Mouse (Mus musculus) heart, embryonic 16.5 days (tissue): ENCODE measurements around the gene Ell. TPM values are rescaled to one million over a fixed set of nuclear protein-coding genes. Genes with fewer than 3 reads are reported as not detected.

Experiments used
- ATAC-seq: fragments of 200-750 bp; cut with Nextera tagmentation; replicated peaks from 2 replicates; pipeline ENCODE4 v1.8.0; 2017; ENCODE audit warnings: moderate number of reproducible peaks; ENCODE audit not compliant: insufficient read depth, low FRiP score; ENCODE audit errors: extremely low read depth
- H3K27ac ChIP-seq: fragments of 300-500 bp; sonication (generic); 2 replicates; pipeline ENCODE4 v1.5.1; 2014; ENCODE audit warnings: mild to moderate bottlenecking, low read length, control low read depth, moderate library complexity
- H3K27me3 ChIP-seq: fragments of 300-500 bp; sonication (generic); 2 replicates; pipeline ENCODE4 v1.6.1; 2014; ENCODE audit warnings: low read length, mixed read lengths; ENCODE audit not compliant: control insufficient read depth, insufficient read depth
- H3K36me3 ChIP-seq: fragments of 300-500 bp; sonication (generic); 2 replicates; pipeline ENCODE4 v1.6.1; 2014; ENCODE audit not compliant: control insufficient read depth, insufficient read depth
- H3K4me1 ChIP-seq: fragments of 300-500 bp; sonication (generic); 2 replicates; pipeline ENCODE4 v1.6.1; 2014; ENCODE audit warnings: low read length, mixed read lengths; ENCODE audit not compliant: control insufficient read depth, insufficient read depth
- H3K4me2 ChIP-seq: fragments of 300-500 bp; sonication (generic); 2 replicates; pipeline ENCODE4 v1.6.1; 2014; ENCODE audit warnings: low read depth, mild to moderate bottlenecking, control low read depth, low read length
- H3K4me3 ChIP-seq: fragments of 300-500 bp; sonication (generic); 2 replicates; pipeline ENCODE4 v1.5.1; 2014; ENCODE audit warnings: mild to moderate bottlenecking, control low read depth, low read length
- H3K9ac ChIP-seq: fragments of 300-500 bp; sonication (generic); 2 replicates; pipeline ENCODE4 v1.6.1; 2014; ENCODE audit warnings: low read length, control low read depth
- H3K9me3 ChIP-seq: fragments of 300-500 bp; sonication (generic); replicated peaks from 2 replicates; pipeline ENCODE4 v1.6.1; 2016; ENCODE audit warnings: low read length; ENCODE audit not compliant: control insufficient read depth
- WGBS: fragments of 180-500 bp; shearing (Covaris S2); extraction: QIAGEN DNeasy Blood & Tissue Kit; methylation state at CpG from one replicate; pipeline ENCODE4 v1.1.7; 2014; 5-methylcytosine and 5-hydroxymethylcytosine counted together
- polyA plus RNA-seq: library from polyadenylated mRNA; unstranded; fragments of >200 nt; fragmentation: Nextera tagmentation; extraction: Ambion mirVana; gene quantifications from 2 replicates; pipeline ENCODE4 v1.2.1, GENCODE M21; 2015

Ell gene
- 14.0 and 15.4 TPM in 2 replicates for polyA plus RNA-seq

DNA sequence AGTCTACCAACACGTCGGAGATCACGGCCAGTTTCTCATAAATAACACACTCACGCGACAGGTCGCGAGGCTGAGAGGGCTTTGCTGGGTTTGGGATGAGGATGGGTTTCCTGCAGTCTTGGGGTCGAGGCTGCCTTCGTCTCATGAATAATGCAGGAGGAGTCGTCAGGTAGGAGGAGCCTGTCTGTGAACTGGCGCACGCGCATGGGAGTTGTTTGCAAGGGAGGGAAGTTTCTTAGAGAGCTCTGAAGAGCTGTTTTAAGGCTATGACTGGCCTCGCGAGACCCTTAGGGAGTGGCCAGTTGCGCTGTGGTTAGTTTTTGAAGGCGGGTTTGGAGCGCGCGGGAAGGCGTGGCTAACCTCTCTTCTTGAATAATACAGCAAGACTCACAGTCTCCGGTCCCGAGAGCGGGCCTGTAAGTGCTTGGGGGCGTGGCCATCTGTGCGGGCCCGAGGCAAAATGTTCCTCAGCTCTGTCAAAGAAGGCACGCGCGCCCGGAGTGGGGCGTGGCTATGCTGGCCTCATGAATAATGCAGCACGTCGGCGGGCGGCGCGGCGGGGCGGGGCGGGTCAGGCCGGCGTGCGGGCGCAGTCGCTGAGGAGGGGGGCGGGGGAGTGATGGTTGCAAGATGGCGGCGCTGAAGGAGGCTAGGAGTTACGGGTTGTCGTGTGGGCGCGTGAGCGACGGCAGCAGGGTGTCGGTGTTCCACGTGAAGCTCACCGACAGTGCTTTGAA is at the start of gene Ell:
Gene Ell (plus strand): TSS at position 381 of the 737 bp plus-strand sequence.
- peaks cover 26% of the 10 kb centered on the region for H3K4me1 ChIP-seq
- H3K4me2 ChIP-seq: peak within 1 kb of the TSS; percentile 98
- H3K9ac ChIP-seq: peak within 1 kb of the TSS; percentile 95
- peak within 1 kb of the TSS; percentile 99 for H3K27ac ChIP-seq
- peak; percentile 89 for ATAC-seq
- H3K36me3 ChIP-seq: peaks cover 21% of the 10 kb centered on the region
- under 1% methylated on average over 57 of the region's 58 CpGs for WGBS
- H3K9me3 ChIP-seq: no peaks in the 10 kb centered on the region
- peak within 1 kb of the TSS; percentile 94 for H3K4me3 ChIP-seq
- no peaks in the 10 kb centered on the region for H3K27me3 ChIP-seq

DNA sequence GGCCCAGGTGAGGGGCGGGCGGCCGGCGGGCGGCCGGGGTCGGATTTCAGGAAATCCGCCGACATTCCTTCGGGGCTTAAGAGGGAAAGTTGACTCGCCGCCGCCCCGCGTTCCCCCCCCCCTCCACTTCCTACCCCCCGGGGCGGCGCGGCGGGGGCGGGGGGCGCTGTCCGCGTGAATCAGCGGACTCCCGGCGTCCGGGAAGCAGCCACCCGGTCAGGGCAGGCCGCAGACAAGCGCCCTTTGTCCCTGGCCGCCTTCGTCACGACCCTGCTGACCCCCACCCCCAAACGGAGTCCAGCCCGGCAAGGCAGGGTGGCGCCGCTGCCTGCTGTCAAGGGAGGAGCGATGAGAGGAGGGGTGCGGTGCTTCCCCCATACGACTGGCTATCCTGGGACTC is 49.7 kb upstream of the Ell start:
- WGBS: 2% methylated on average over 36 of the region's 41 CpGs
- no peaks in the 10 kb centered on the region for H3K9me3 ChIP-seq
- H3K9ac ChIP-seq: peak overlapping the region; percentile 45; the same call in 1 of the 2 replicates
- peak overlapping the region; percentile 65 for H3K4me2 ChIP-seq
- no peak for ATAC-seq
- H3K4me3 ChIP-seq: peak overlapping the region; percentile 42
- H3K27me3 ChIP-seq: peaks cover 95% of the 10 kb centered on the region
- peaks cover 32% of the 10 kb centered on the region for H3K4me1 ChIP-seq
- no peaks in the 10 kb centered on the region for H3K36me3 ChIP-seq
- H3K27ac ChIP-seq: no peak overlapping the region

GRCm38 (mm10) chr8:70490061-70490879 is 49.0 kb upstream of the Ell start:
- H3K36me3 ChIP-seq: no peaks in the 10 kb centered on the region
- 23% methylated on average over 10 of the region's 10 CpGs for WGBS
- no peaks in the 10 kb centered on the region for H3K9me3 ChIP-seq
- H3K4me1 ChIP-seq: peaks cover 32% of the 10 kb centered on the region
- no peak for ATAC-seq
- no peak overlapping the region for H3K4me2 ChIP-seq
- H3K4me3 ChIP-seq: no peak overlapping the region
- no peak overlapping the region for H3K27ac ChIP-seq
- no peak overlapping the region for H3K9ac ChIP-seq
- H3K27me3 ChIP-seq: peaks cover 95% of the 10 kb centered on the region

GRCm38 (mm10) chr8:70490880-70491495 is 48.3 kb upstream of the Ell start:
- H3K27ac ChIP-seq: no peak overlapping the region
- no peaks in the 10 kb centered on the region for H3K36me3 ChIP-seq
- H3K4me2 ChIP-seq: no peak overlapping the region
- peaks cover 32% of the 10 kb centered on the region for H3K4me1 ChIP-seq
- H3K4me3 ChIP-seq: no peak overlapping the region
- no peak for ATAC-seq
- peaks cover 95% of the 10 kb centered on the region for H3K27me3 ChIP-seq
- WGBS: 7% methylated on average over 20 of the region's 20 CpGs
- no peaks in the 10 kb centered on the region for H3K9me3 ChIP-seq
- H3K9ac ChIP-seq: no peak overlapping the region

GRCm38 (mm10) chr8:70492664-70493640 is 46.3 kb upstream of the Ell start, which contains the start of gene Crlf1:
Crlf1 (plus strand) TSS chr8:70493158.
- H3K4me1 ChIP-seq: peaks cover 32% of the 10 kb centered on the region
- peak within 1 kb of the TSS; percentile 51 for H3K9ac ChIP-seq
- no peaks in the 10 kb centered on the region for H3K9me3 ChIP-seq
- peak within 1 kb of the TSS; percentile 52 for H3K4me3 ChIP-seq
- H3K36me3 ChIP-seq: no peaks in the 10 kb centered on the region
- no peak; the same call in 1 of the 2 replicates for ATAC-seq
- H3K27me3 ChIP-seq: peaks cover 95% of the 10 kb centered on the region
- H3K27ac ChIP-seq: no peak within 1 kb of the TSS
- H3K4me2 ChIP-seq: peak within 1 kb of the TSS; percentile 71
- 1% methylated on average over 73 of the region's 93 CpGs for WGBS

- Histone ChIP-seq H3K9ac (peak overlapping the region; percentile 51; the same call in 1 of the 2 replicates), H3K27ac (no peak overlapping the region), H3K9me3 (no peaks in the 10 kb centered on the region), H3K27me3 (peaks cover 95% of the 10 kb centered on the region), H3K4me3 (peak overlapping the region; percentile 52), H3K4me2 (peak overlapping the region; percentile 71; the same call in 1 of the 2 replicates), H3K4me1 (peaks cover 25% of the 10 kb centered on the region), H3K36me3 (no peaks in the 10 kb centered on the region)
- WGBS: 2% methylated on average over 47 of the region's 47 CpGs
- no peak for ATAC-seq
Observed at GRCm38 (mm10) chr8:70493692-70494415, 45.4 kb upstream of the Ell start.

GRCm38 (mm10) chr8:70494416-70494945 is 44.8 kb upstream of the Ell start:
- H3K4me2 ChIP-seq: peak overlapping the region; percentile 13; the same call in 1 of the 2 replicates
- H3K27me3 ChIP-seq: peaks cover 95% of the 10 kb centered on the region
- H3K9ac ChIP-seq: no peak overlapping the region
- H3K4me3 ChIP-seq: peak overlapping the region; percentile 17; the same call in 1 of the 2 replicates
- no peaks in the 10 kb centered on the region for H3K9me3 ChIP-seq
- H3K27ac ChIP-seq: no peak overlapping the region
- no peaks in the 10 kb centered on the region for H3K36me3 ChIP-seq
- no peak for ATAC-seq
- WGBS: 3% methylated on average over 28 of the region's 28 CpGs
- peaks cover 19% of the 10 kb centered on the region for H3K4me1 ChIP-seq
